In genomic region chr12:89811815-89812549, GRCm38 (mm10) we compare ENCODE assay signal across 8 mouse cellular contexts.
DNase-seq lines count a peak whose midpoint lies in the region; ATAC-seq and TF ChIP-seq lines count a peak whose summit lies in the region.

No protein-coding gene starts in this region.

- H3K4me2 ChIP-seq in embryonic facial prominence, embryonic 14.5 days (ENCODE audit: low read depth, low read length) = peak overlapping the region; percentile 66
- H3K4me2 ChIP-seq in limb, embryonic 11.5 days (ENCODE audit: low read depth, severe bottlenecking) = peak overlapping the region; percentile 69
- H3K4me2 ChIP-seq in midbrain, embryonic 11.5 days = peak overlapping the region; percentile 81

- WGBS in embryonic facial prominence, embryonic 14.5 days = under 1% methylated on average over 32 of the region's 36 CpGs
- WGBS in heart, embryonic 10.5 days = under 1% methylated on average over 36 of the region's 36 CpGs
- WGBS in limb, embryonic 11.5 days = under 1% methylated on average over 32 of the region's 36 CpGs
- under 1% methylated on average over 34 of the region's 36 CpGs for WGBS in midbrain, embryonic 11.5 days
- WGBS in small intestine, adult 2 months = 2% methylated on average over 36 of the region's 36 CpGs

- peak; percentile 100 for ATAC-seq in embryonic facial prominence, embryonic 14.5 days (ENCODE audit: low read depth)
- peak; percentile 97 for ATAC-seq in limb, embryonic 11.5 days (ENCODE audit: insufficient number of reproducible peaks, low FRiP score, low TSS enrichment, low read depth)
- ATAC-seq in midbrain, embryonic 11.5 days (ENCODE audit: low FRiP score) = peak; percentile 98
- no peak for ATAC-seq in erythroid progenitor cell, adult 5-6 weeks (replicated peaks; ENCODE audit: low FRiP score, poor library complexity, severe bottlenecking)

- no peaks in the 10 kb centered on the region for H3K36me3 ChIP-seq in embryonic facial prominence, embryonic 14.5 days (ENCODE audit: control insufficient read depth, insufficient read depth, low read length)
- H3K36me3 ChIP-seq in heart, embryonic 10.5 days = no peaks in the 10 kb centered on the region
- no peaks in the 10 kb centered on the region for H3K36me3 ChIP-seq in limb, embryonic 11.5 days (ENCODE audit: control insufficient read depth, insufficient read depth, low read length)
- H3K36me3 ChIP-seq in midbrain, embryonic 11.5 days (ENCODE audit: control insufficient read depth, insufficient read depth, low read length) = no peaks in the 10 kb centered on the region
- H3K36me3 ChIP-seq in small intestine, adult 2 months (ENCODE audit: control insufficient read depth, insufficient read depth, low read length) = no peaks in the 10 kb centered on the region

- no peak for TF ChIP-seq POLR2A in small intestine, adult 2 months (IDR thresholded peaks at IDR 0.05; ENCODE audit: low read depth, low read length)

- H3K27me3 ChIP-seq in embryonic facial prominence, embryonic 14.5 days (replicated peaks; ENCODE audit: control insufficient read depth, insufficient read depth, low read length) = peaks cover 8% of the 10 kb centered on the region; the same call in 1 of the 2 replicates
- peaks cover 16% of the 10 kb centered on the region for H3K27me3 ChIP-seq in heart, embryonic 10.5 days (ENCODE audit: insufficient read depth, poor library complexity, severe bottlenecking)
- H3K27me3 ChIP-seq in limb, embryonic 11.5 days (ENCODE audit: control insufficient read depth, insufficient read depth, low read length) = peaks cover 6% of the 10 kb centered on the region; the same call in 1 of the 2 replicates
- peaks cover 9% of the 10 kb centered on the region; the same call in 1 of the 2 replicates for H3K27me3 ChIP-seq in midbrain, embryonic 11.5 days (ENCODE audit: control insufficient read depth, insufficient read depth, low read length)
- no peaks in the 10 kb centered on the region for H3K27me3 ChIP-seq in small intestine, adult 2 months (ENCODE audit: control insufficient read depth, insufficient read depth, low read length)

- no peak overlapping the region for H3K27ac ChIP-seq in brown adipose tissue, adult 24 weeks (replicated peaks; ENCODE audit: low read depth, low read length)
- H3K27ac ChIP-seq in embryonic facial prominence, embryonic 14.5 days (replicated peaks; ENCODE audit: low read depth, low read length) = no peak overlapping the region
- peak overlapping the region; percentile 70 for H3K27ac ChIP-seq in heart, embryonic 10.5 days
- H3K27ac ChIP-seq in limb, embryonic 11.5 days (replicated peaks; ENCODE audit: low read depth, low read length) = no peak overlapping the region
- no peak overlapping the region; the same call in 1 of the 2 replicates for H3K27ac ChIP-seq in midbrain, embryonic 11.5 days (ENCODE audit: low read depth, low read length)
- H3K27ac ChIP-seq in small intestine, adult 2 months (ENCODE audit: insufficient read depth, low read depth, low read length) = no peak overlapping the region

- H3K4me1 ChIP-seq in brown adipose tissue, adult 24 weeks (ENCODE audit: control insufficient read depth, insufficient read depth, insufficient read length, low read length) = no peaks in the 10 kb centered on the region
- H3K4me1 ChIP-seq in embryonic facial prominence, embryonic 14.5 days (ENCODE audit: control insufficient read depth, insufficient read depth, low read length) = peaks cover 5% of the 10 kb centered on the region
- H3K4me1 ChIP-seq in heart, embryonic 10.5 days = peaks cover 6% of the 10 kb centered on the region; the same call in 1 of the 2 replicates
- H3K4me1 ChIP-seq in limb, embryonic 11.5 days (ENCODE audit: control insufficient read depth, insufficient read depth, low read length) = 0 out of 2 replicates have a peak, but pooled peaks cover 4% of the 10 kb centered on the region
- peaks cover 5% of the 10 kb centered on the region for H3K4me1 ChIP-seq in midbrain, embryonic 11.5 days (ENCODE audit: control insufficient read depth, insufficient read depth, low read length)
- no peaks in the 10 kb centered on the region; the same call in 1 of the 2 replicates for H3K4me1 ChIP-seq in small intestine, adult 2 months (ENCODE audit: control insufficient read depth, insufficient read depth, insufficient read length, low read length)

- H3K4me3 ChIP-seq in brown adipose tissue, adult 24 weeks (ENCODE audit: insufficient read depth, low read depth, low read length) = peak overlapping the region; percentile 18
- H3K4me3 ChIP-seq in embryonic facial prominence, embryonic 14.5 days (ENCODE audit: low read depth, low read length) = peak overlapping the region; percentile 38
- peak overlapping the region; percentile 64 for H3K4me3 ChIP-seq in heart, embryonic 10.5 days
- H3K4me3 ChIP-seq in limb, embryonic 11.5 days (ENCODE audit: low read depth, low read length) = peak overlapping the region; percentile 37
- H3K4me3 ChIP-seq in midbrain, embryonic 11.5 days (ENCODE audit: low read depth, low read length) = peak overlapping the region; percentile 44
- peak overlapping the region; percentile 35 for H3K4me3 ChIP-seq in small intestine, adult 2 months (ENCODE audit: low read depth, low read length)

- peak; percentile 96 for DNase-seq in embryonic facial prominence, embryonic 14.5 days (ENCODE audit: low spot score)
- DNase-seq in heart, embryonic 10.5 days (ENCODE audit: low spot score) = peak; percentile 90
- peak; percentile 41 for DNase-seq in kidney, adult 9 months
- peak; percentile 88 for DNase-seq in limb, embryonic 11.5 days (ENCODE audit: low spot score)
- DNase-seq in midbrain, embryonic 11.5 days (ENCODE audit: low spot score, missing footprints) = peak; percentile 96

- H3K9ac ChIP-seq in embryonic facial prominence, embryonic 14.5 days (ENCODE audit: low read depth, low read length) = peak overlapping the region; percentile 53
- H3K9ac ChIP-seq in limb, embryonic 11.5 days (ENCODE audit: low read length) = peak overlapping the region; percentile 37; the same call in 1 of the 2 replicates
- H3K9ac ChIP-seq in midbrain, embryonic 11.5 days (ENCODE audit: low read length) = peak overlapping the region; percentile 54

- TF ChIP-seq CTCF in small intestine, adult 2 months (IDR thresholded peaks at IDR 0.05; ENCODE audit: extremely low read depth, insufficient read length, insufficient replicate concordance, low read depth, low read length) = no peak

- no peaks in the 10 kb centered on the region for H3K9me3 ChIP-seq in embryonic facial prominence, embryonic 14.5 days (ENCODE audit: control insufficient read depth, low read length)
- H3K9me3 ChIP-seq in heart, embryonic 10.5 days = no peaks in the 10 kb centered on the region
- H3K9me3 ChIP-seq in limb, embryonic 11.5 days (ENCODE audit: control insufficient read depth, low read length) = no peaks in the 10 kb centered on the region
- H3K9me3 ChIP-seq in midbrain, embryonic 11.5 days (ENCODE audit: control insufficient read depth, low read length) = no peaks in the 10 kb centered on the region

Comparison
In these comparisons a context has a peak if more than half of its experiments do, and no peak if none do; other contexts are left out.
1. DNase-seq: peak in every context shown above with its lines; median percentile 96 in embryonic facial prominence, embryonic 14.5 days; 96 in midbrain, embryonic 11.5 days; 90 in heart, embryonic 10.5 days; 88 in limb, embryonic 11.5 days; 41 in kidney, adult 9 months.